Mouse (Mus musculus): ENCODE results near the gene Chfr. TPM values are rescaled to one million over a fixed set of nuclear protein-coding genes. Genes with fewer than 3 reads are reported as not detected.

Chfr gene
- 10 to 100 TPM; 29.7 to 31.9 TPM for total RNA-seq (2021)
- long read RNA-seq, experiment 1, transcript Chfr-201 (18 exons, 3,146 nt), result major isoform, 5 of 25 reads
- long read RNA-seq, experiment 1, transcript Chfr-202 (18 exons, 3,159 nt), result major isoform, 5 of 25 reads
- long read RNA-seq, experiment 1, partial matches to known transcripts, result 4 of 25 reads
- long read RNA-seq, experiment 1, other reads (novel, unspliced or antisense), result 11 of 25 reads
- long read RNA-seq, experiment 2, partial matches to known transcripts, result 0 of 7 reads
- long read RNA-seq, experiment 2, other reads (novel, unspliced or antisense), result 4 of 7 reads

- peak; percentile 100 for DNase-seq
Measured at GRCm38 (mm10) chr5:110135293-110136086, at the start of gene Chfr. Gene Chfr (plus strand): TSS chr5:110135842.

- no peak for DNase-seq
Measured at GRCm38 (mm10) chr5:110086161-110086866, 49.3 kb upstream of the Chfr start.

- no peak for DNase-seq
Measured at GRCm38 (mm10) chr5:110091546-110091945, 44.1 kb upstream of the Chfr start.

GRCm38 (mm10) chr5:110094030-110094846 is 41.4 kb upstream of the Chfr start, which contains the start of gene Gm35315:
Gene Gm35315 (minus strand): TSS chr5:110094420.
- DNase-seq, result peak; percentile 88

- no peak for DNase-seq
Measured at GRCm38 (mm10) chr5:110094847-110095213, 40.8 kb upstream of the Chfr start.

- no peak for DNase-seq
Measured at GRCm38 (mm10) chr5:110098991-110099477, 36.6 kb upstream of the Chfr start.

- DNase-seq, result no peak
Measured at GRCm38 (mm10) chr5:110099656-110100580, 35.7 kb upstream of the Chfr start, which contains the start of gene Plcxd1. Gene Plcxd1 (plus strand): TSS chr5:110099969.

- DNase-seq, result no peak
Measured at GRCm38 (mm10) chr5:110100921-110101631, 34.6 kb upstream of the Chfr start.

GRCm38 (mm10) chr5:110101716-110102347 is 33.8 kb upstream of the Chfr start:
- DNase-seq, result peak; percentile 45 to 49

- DNase-seq, result no peak
Measured at GRCm38 (mm10) chr5:110102429-110102828, 33.2 kb upstream of the Chfr start.

- no peak for DNase-seq
Measured at GRCm38 (mm10) chr5:110102853-110103625, 32.6 kb upstream of the Chfr start.

- DNase-seq, result no peak
Measured at GRCm38 (mm10) chr5:110103901-110104615, 31.6 kb upstream of the Chfr start.

GRCm38 (mm10) chr5:110104616-110105380 is 30.8 kb upstream of the Chfr start:
- no peak for DNase-seq

- DNase-seq, result no peak
Measured at GRCm38 (mm10) chr5:110106140-110106871, 29.3 kb upstream of the Chfr start.

GRCm38 (mm10) chr5:110106901-110107564 is 28.6 kb upstream of the Chfr start:
- no peak for DNase-seq
